Mouse (Mus musculus) left cerebral cortex, postnatal 14 days (tissue): Measurements from ENCODE around the gene Gm17651. TPM values are rescaled to one million over a fixed set of nuclear protein-coding genes. Genes with fewer than 3 reads are reported as not detected.
A peak's percentile ranks its signal among the peaks of the same experiment; 100 is the strongest.

Experiments used
- DNase-seq, 2 experiments: peaks; one replicate each; pipeline ENCODE4 v3.0.0; 2021 to 2022; ENCODE audit warnings: low spot score in 2 of 2, mixed read lengths in 1 of 2
- intact Hi-C: fragments of 180-260 bp; cut with DNase I; formaldehyde crosslinking; loops from one replicate; pipeline ENCODE4 v1.15.1; 2025
- total RNA-seq, 2 experiments: library from RNA; stranded (reverse); gene quantifications; 2 replicates each; pipeline ENCODE4 v1.2.3; 2021

The Gm17651 gene
- total RNA-seq, 2 experiments from 2014 or later, result not detected

GRCm38 (mm10) chr3:97681321-97682158, 7.0 kb upstream of the Gm17651 start:
- peak; percentile 67 to 76 for DNase-seq
- intact Hi-C loops, result loop anchor here (2.0 kb wide), 1 partner anchor 197 kb away; no protein-coding TSS in a partner anchor

- intact Hi-C loops, result loop anchor here (2.0 kb wide), 1 partner anchor 198 kb away; no protein-coding TSS in a partner anchor
- DNase-seq, result peak; percentile 72 to 78
These were observed 6.3 kb upstream of the Gm17651 start for GRCm38 (mm10) chr3:97680631-97681320.

DNA sequence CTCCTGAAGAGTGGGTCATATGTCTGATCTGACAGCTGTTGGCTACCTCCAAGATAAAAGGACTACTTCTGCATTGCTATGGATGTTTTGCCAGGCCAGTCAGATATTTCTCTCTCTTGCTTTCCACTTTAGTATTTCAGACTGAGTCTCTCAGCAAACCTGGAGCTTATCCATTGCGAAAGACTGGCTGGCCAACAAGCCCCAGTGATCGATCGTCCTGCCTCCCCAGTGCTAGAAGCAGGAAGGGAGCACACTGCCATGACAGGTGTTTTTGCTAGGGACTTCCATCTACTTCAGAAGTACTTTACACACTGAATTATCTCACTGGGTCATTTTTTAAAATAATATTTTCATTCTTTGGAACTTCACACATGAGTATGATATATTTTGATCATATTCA, 3.9 kb upstream of the Gm17651 start:
- intact Hi-C loops, result no loop called here
- DNase-seq, result no peak

DNA sequence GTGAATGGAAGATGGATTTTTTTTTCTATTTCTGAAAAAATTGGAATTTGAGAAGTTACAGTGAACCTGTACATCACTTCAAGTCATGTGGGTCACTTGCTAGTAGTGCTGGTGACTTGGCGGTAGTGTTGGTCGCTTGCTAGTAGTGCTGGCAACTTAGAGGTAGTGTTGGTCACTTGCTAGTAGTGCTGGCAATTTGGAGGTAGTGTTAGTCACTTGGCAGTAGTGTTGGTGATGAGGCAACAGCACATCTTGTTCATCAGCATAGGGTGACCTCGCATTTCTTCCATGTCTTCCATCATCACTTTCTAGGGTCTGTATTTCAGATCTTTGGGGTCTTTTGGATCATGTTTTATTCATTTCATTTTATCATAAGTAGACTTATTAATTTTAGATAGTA, 1.6 kb upstream of the Gm17651 start:
- intact Hi-C loops, result no loop called here
- no peak for DNase-seq

DNA sequence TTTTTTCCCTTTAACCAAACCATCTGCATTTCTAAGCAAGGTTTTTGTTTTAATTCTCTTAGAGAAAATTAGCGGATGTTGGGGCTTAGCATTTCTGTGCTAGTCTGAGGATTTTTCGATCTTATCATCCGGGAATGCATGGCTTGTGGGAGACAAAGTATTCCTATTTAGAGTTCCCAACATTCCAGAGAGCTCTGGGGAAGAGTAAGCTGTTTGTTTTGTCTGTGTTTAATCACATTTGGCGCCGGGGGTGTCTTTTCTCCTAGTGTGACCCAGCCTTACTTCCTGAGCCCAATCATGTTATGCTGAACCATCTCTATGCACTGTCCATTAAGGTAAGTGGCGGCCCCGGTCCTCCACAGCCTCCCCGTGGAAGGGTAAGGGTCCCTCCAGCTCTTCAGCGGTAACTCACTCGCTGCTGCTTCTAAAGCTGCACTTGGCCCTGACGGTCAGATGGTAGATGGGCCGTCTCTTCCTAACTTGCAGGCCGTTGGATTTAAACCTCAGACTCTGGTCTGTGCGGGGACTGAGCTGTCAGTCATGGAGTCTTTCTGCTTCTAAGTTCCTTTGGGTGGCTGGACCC, 7.3 kb downstream of the Gm17651 start:
- intact Hi-C loops, result no loop called here
- no peak for DNase-seq

DNA sequence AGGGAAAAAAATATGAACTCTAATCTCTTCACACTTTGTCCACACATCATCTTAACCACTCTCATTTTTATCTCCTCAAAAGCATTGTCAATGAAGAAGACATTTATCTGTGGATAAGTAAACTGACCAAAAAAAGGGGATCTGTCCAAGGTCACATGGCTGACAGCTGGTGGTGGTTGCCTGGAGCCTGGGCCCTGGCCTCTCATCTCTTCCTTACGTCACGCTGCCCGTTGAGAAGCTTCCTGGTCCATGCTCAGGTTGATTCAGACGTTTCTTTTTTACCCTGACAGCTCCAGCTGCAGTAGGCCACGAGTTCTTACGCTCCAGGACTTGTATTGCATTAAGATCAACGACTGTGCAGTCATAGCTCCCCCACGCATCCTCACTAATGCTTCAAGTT, 8.3 kb downstream of the Gm17651 start:
- intact Hi-C loops, result no loop called here
- no peak for DNase-seq

DNA sequence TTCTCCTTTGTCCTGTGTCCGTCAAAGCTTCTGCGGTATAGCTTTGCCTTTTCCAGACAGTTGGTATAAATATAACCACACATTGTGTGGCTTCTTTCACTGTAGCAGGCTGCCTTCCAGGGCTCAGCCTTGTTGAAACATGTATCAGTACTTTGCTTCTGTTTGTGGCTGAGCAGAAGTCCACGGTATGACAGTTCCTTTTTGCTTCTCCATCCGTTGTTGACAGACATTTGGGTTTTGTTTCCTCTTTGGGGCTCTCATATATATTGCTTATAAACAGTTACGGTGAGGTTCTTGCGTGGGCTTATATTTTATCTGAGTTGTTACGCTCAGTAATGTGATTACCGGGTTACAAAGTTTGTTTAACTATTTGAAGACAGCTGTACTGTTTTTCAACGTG, 9.0 kb downstream of the Gm17651 start:
- DNase-seq, result no peak
- intact Hi-C loops, result no loop called here

DNA sequence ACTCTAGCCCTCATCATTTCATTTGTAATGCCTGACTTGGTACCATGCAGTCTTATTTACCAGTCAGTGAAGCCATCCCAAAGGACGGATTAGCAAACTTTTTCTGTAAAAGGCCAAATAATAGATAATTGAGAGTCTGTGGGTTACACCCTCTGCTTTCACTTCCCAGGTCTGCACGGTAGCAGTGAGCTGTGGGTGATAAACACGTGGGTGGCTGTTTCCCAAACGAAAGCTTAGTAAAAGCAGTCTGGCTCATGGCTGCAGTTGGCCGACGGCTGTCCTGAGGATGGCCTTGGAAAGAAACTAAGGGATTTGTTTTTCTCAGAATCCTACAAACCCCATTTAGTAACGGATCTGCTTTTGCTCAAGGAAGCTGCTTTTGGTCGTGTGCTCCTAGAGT, 13.3 kb downstream of the Gm17651 start:
- DNase-seq, result no peak

DNA sequence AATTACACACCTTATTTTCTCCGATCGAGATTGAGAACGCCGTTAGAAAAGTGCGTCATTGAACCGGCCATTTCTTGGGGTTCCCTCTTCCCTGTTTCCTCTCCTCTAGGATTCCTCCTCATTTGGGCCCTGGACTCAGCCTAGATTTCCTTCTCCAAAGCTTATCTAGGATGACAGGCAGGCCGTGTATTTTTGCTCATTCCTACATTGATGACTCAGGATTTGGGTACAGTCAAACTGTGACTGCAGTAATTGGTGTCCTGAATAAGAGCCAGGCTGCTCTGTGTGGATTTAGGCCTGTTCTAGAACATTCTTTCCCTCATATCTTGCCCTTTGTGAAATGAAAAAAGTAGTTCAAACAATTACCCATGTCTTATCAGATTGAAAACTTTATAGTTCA, 14.7 kb downstream of the Gm17651 start:
- DNase-seq, result peak; percentile 13 to 26

More for the DNA sequence above, 13.3 kb downstream of the Gm17651 start:
- intact Hi-C loops, result no loop called here

DNA sequence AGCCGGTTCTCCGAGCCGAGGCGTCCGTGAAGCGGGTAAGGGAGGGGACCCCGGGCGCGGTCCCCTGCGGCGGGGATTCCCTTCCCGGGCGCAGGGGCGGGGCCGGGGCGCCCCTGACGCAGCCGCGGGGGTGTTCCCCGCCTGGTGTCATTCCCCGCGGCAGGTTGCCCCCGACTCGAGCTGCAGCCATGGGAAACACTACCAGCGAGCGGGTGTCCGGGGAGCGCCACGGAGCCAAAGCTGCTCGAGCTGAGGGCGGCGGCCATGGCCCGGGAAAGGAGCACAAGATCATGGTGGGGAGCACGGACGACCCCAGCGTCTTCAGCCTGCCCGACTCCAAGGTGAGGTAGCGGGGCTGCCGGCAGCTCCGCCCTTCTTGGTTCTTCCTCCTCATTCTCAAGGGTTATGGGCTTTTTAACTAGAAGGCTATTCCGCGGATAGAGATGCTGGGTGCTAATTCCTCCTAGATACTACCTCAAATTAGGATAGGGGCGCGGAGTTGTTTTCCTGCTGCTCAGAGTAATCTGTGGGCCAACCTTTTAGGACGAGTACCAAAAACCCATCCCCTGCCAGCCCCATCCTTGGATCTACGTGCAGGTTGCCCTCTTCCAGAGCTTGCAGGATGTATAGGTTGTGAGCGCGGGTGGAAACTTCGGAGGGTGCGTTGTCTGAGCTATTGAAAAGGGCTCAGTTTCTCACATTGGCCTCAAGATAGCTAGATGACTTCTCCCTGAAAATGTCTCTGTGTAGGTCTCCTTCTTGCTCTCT, 15.9 kb downstream of the Gm17651 start:
- DNase-seq, result peak in 1 of 2 experiments; percentile 74
- intact Hi-C loops, result loop anchor here (5.0 kb wide), 1 partner anchor 46 kb away; the partner anchor contains the start of gene Chd1l

More for the DNA sequence above, 14.7 kb downstream of the Gm17651 start:
- intact Hi-C loops, result loop anchor here (5.0 kb wide), 1 partner anchor 47 kb away; the partner anchor contains the start of gene Chd1l

DNA sequence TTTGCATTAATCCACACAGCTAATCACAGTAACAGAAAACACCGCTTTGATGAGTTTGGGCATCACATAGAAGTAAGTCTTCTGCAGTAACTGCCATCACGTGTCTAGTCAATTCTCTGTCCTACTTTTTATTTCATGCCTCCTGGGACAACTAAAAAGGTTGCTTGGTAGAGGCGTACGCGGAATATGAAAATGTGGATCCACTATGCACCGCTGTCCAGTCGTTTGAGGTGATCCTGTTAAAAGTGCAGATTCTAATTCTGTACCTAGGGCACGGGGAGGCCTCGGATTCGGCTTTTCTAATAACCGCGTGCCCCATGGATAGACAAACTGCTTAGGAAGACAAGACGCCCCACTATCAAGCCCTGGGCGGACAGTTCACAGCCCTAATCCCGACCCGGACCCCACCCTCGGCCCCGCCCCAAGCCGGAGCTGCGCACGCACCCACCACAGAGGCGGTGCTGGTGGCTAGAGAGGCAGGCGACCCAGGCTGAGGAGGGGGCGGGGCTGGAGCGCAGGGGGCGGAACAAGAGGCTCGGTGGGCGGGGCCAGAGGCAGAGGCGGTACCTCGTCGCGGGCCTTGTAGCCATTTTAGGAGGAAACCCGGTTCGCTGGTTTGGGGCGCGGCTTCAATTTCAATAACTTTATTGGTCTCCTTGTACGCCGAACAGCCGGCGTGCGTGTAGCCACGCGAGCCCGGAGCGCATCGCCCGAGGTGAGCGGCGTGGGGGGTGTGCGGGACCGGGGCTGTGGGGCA, 16.7 kb downstream of the Gm17651 start, which contains the start of gene Prkab2:
Prkab2 (plus strand) TSS at position 539 of the 757 bp plus-strand sequence.
- DNase-seq, result peak; percentile 99
- intact Hi-C loops, result loop anchor here (5.0 kb wide), 1 partner anchor 46 kb away; the partner anchor contains the start of gene Chd1l

DNA sequence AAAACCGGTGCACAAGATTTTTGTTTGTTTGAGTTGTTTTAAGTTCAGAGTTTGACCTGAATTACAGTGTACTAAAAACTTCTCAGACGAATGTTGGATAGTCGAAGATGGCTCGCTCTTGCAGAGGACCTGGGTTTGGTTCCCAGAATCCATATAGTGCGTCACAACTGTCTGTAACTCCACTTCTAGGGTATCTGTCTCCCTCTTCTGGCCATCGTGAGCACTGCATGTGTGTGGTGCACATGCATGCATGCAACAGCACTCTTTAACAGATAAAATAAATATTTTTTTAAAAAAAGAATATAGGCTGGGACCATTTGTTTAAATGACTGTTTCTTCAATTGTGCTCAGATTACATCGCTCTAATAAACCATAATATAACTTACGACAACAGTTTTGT, 19.6 kb downstream of the Gm17651 start:
- intact Hi-C loops, result loop anchor here (5.0 kb wide), 1 partner anchor 43 kb away; the partner anchor contains the start of gene Chd1l
- peak; percentile 25 to 33 for DNase-seq

GRCm38 (mm10) chr3:97653781-97654180, 20.7 kb downstream of the Gm17651 start:
- no peak for DNase-seq
- intact Hi-C loops, result no loop called here

DNA sequence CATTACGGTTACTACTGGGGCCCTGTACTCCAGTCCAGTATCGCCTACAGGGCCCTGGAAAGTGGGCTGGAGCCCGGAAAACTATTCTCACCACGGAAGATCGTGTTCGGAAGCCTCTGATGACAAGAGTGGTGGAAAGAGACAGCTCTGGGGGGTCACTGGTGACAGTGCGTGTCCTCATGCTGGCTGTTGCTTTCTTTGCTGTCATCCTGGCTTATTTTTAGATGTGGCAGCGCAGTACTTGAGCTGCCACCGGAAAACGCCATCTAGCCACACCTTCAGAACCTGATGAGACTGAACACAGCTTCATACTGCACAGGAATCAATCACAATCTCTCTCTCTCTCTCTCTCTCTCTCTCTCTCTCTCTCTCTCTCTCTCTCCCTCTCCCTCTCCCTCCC, 22.9 kb downstream of the Gm17651 start:
- intact Hi-C loops, result no loop called here

GRCm38 (mm10) chr3:97649469-97649868, 25.0 kb downstream of the Gm17651 start:
- intact Hi-C loops, result no loop called here
- DNase-seq, result no peak

More for the DNA sequence above, 22.9 kb downstream of the Gm17651 start:
- no peak for DNase-seq

GRCm38 (mm10) chr3:97649022-97649421, 25.5 kb downstream of the Gm17651 start:
- intact Hi-C loops, result no loop called here
- DNase-seq, result no peak

DNA sequence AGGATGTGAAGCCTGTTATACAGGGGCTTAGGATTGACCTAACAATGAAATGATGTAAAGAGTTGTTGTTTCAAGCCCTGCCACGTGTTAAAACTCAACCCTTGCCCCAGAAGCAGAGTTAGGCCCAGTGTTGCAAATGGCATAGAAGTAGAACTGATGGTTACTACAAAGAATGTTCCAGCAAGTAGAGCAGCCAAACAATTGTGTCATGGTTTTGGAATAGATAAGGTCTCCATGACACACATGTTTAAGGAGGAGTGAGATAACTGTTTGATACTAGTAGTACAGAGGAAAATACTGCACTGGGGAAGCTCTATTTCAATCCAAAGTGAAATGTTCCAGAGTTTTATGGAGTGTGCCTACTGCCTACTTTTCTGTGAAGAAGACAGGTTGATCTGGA, 26.0 kb downstream of the Gm17651 start:
- intact Hi-C loops, result no loop called here
- no peak for DNase-seq

- intact Hi-C loops, result no loop called here
- DNase-seq, result no peak
These were observed 32.5 kb downstream of the Gm17651 start for GRCm38 (mm10) chr3:97642001-97642400.
